Mouse (Mus musculus) lung, adult 2 months (tissue): Measurements from ENCODE around the gene Mbd5.

Experiments used
- CTCF ChIP-seq: fragments of 200-500 bp; IDR thresholded peaks from 2 replicates; pipeline ENCODE4 v1.5.1; 2011; ENCODE audit warnings: mild to moderate bottlenecking, low read length, control low read depth; ENCODE audit not compliant: insufficient read depth
- POLR2A ChIP-seq: fragments of 200-500 bp; IDR thresholded peaks from 2 replicates; pipeline ENCODE4 v1.6.1; 2011; ENCODE audit warnings: low read depth, mild to moderate bottlenecking, control low read depth, low read length, borderline replicate concordance; ENCODE audit errors: extremely low read depth

GRCm38 (mm10) chr2:49234064-49234463 is 284.8 kb downstream of the Mbd5 start:
- TF ChIP-seq POLR2A: no peak
- TF ChIP-seq CTCF: no peak
